Mouse (Mus musculus) lung, embryonic 14.5 days (tissue): Measurements from ENCODE around the gene Il6ra. TPM values are rescaled to one million over a fixed set of nuclear protein-coding genes. Genes with fewer than 3 reads are reported as not detected.

Experiments used
- ATAC-seq: fragments of 200-750 bp; cut with Nextera tagmentation; 2 replicates; pipeline ENCODE4 v1.8.0; 2017; ENCODE audit warnings: mild to moderate bottlenecking, moderate TSS enrichment, moderate library complexity; ENCODE audit not compliant: insufficient read depth
- DNase-seq: peaks from one replicate; pipeline ENCODE4 v3.0.0-alpha.2; 2015
- H3K27ac ChIP-seq: fragments of 300-500 bp; sonication (generic); 2 replicates; pipeline ENCODE4 v1.5.1; 2014; ENCODE audit warnings: low read depth, mild to moderate bottlenecking, moderate library complexity
- H3K27me3 ChIP-seq: fragments of 300-500 bp; sonication (generic); 2 replicates; pipeline ENCODE4 v1.6.1; 2014; ENCODE audit warnings: low read length, control low read depth; ENCODE audit not compliant: insufficient read depth
- H3K36me3 ChIP-seq: fragments of 300-500 bp; sonication (generic); 2 replicates; pipeline ENCODE4 v1.6.1; 2014; ENCODE audit warnings: control low read depth; ENCODE audit not compliant: insufficient read depth
- H3K4me1 ChIP-seq: fragments of 300-500 bp; sonication (generic); 2 replicates; pipeline ENCODE4 v1.6.1; 2014; ENCODE audit warnings: antibody characterized with exemption, control low read depth; ENCODE audit not compliant: insufficient read depth
- H3K4me2 ChIP-seq: fragments of 300-500 bp; sonication (generic); 2 replicates; pipeline ENCODE4 v1.6.1; 2014; ENCODE audit warnings: mild to moderate bottlenecking
- H3K4me3 ChIP-seq: fragments of 300-500 bp; sonication (generic); 2 replicates; pipeline ENCODE4 v1.5.1; 2014; ENCODE audit warnings: low read depth, low read length
- H3K9ac ChIP-seq: fragments of 300-500 bp; sonication (generic); 2 replicates; pipeline ENCODE4 v1.6.1; 2014
- H3K9me3 ChIP-seq: fragments of 300-500 bp; sonication (generic); 2 replicates; pipeline ENCODE4 v1.6.1; 2016; ENCODE audit warnings: low read depth, low read length, control low read depth
- CTCF ChIP-seq: IDR thresholded peaks from 2 replicates; pipeline ENCODE4 v1.5.1; 2016; ENCODE audit warnings: antibody characterized with exemption, low read depth
- WGBS: fragments of 180-500 bp; shearing (Covaris S2); extraction: QIAGEN DNeasy Blood & Tissue Kit; methylation state at CpG from one replicate; pipeline ENCODE4 v1.1.7; 2014; 5-methylcytosine and 5-hydroxymethylcytosine counted together
- polyA plus RNA-seq: library from polyadenylated mRNA; unstranded; fragments of >200 nt; fragmentation: Nextera tagmentation; extraction: Ambion mirVana; gene quantifications from 2 replicates; pipeline ENCODE4 v1.2.1, GENCODE M21; 2014

Il6ra gene
- polyA plus RNA-seq, 1 experiment from 2014 or later: 1.4 TPM

DNA sequence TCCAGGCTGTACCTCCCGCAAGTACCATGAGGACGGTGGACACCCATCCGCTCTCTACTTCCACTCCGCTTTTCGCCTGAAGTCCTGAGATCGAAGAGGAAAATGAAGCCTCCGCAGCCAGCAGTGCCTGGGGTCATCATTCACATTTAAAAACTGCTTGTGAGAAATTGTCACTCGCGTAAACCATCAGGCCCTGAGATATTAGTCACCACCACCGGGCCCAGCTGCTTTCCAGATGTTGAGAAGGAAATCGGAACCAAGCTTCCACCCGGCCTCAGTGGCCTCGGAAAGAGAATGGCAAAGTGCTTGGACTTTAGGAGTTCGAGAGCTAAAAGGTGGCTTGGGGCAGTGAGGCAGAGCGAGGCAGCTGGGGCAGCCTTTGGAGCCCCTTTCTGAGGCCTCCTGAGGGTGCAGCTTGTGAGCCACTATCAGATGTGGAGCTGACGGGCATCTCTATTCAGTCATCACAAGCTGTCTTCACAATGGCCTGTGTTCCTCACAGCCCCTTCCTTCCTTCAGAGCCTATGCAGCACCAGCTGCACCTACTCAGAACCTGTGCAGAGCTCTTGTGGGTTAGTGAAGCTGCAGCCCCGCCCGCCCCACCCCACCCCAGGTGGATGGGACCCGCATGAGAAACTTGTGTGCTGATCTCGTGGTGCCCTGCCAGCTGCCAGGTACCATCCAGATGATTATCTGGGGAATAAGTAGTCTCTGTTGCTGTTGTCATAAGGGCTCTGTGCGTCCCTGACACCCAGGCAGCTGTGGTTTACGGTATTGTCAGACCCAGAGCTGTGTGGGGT lies 42.3 kb downstream of the Il6ra start:
- Histone ChIP-seq H3K9ac (no peak overlapping the region), H3K4me2 (0 out of 2 replicates have a peak overlapping the region, but pooled peaks have one; percentile 12), H3K36me3 (no peaks in the 10 kb centered on the region), H3K4me3 (no peak overlapping the region), H3K27me3 (no peaks in the 10 kb centered on the region), H3K27ac (0 out of 2 replicates have a peak overlapping the region, but pooled peaks have one; percentile 14), H3K9me3 (no peaks in the 10 kb centered on the region; the same call in 1 of the 2 replicates), H3K4me1 (peaks cover 7% of the 10 kb centered on the region; the same call in 1 of the 2 replicates)
- TF ChIP-seq CTCF: no peak
- DNase-seq (peak; percentile 67), ATAC-seq (no peak)
- WGBS: 47% methylated on average over 22 of the region's 22 CpGs

DNA sequence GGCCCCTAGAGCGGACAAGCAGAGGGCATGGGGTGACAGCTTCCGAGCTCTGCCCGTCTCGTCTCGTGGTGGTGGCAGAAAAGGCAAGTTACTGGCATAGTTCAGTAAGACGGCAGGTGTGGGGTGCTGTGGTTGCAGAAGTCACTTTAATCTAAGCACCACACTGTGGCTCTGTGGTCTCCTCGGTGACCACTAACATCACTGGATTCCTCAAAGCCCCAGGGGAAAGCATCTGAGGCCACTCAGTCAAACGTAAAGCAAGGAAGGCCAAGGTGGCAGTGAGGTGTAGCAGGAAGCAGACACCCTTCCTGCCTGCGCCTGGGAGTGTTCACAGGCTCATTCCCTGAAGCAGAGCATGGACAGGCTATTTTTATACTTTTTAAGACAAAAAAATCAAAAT lies 43.4 kb downstream of the Il6ra start:
- Histone ChIP-seq H3K27ac (no peak overlapping the region), H3K4me3 (no peak overlapping the region), H3K4me1 (peaks cover 7% of the 10 kb centered on the region; the same call in 1 of the 2 replicates), H3K27me3 (no peaks in the 10 kb centered on the region), H3K36me3 (no peaks in the 10 kb centered on the region), H3K9ac (no peak overlapping the region), H3K9me3 (no peaks in the 10 kb centered on the region; the same call in 1 of the 2 replicates), H3K4me2 (no peak overlapping the region)
- ATAC-seq: no peak
- TF ChIP-seq CTCF: no peak
- no peak for DNase-seq
- 64% methylated on average over 9 of the region's 9 CpGs for WGBS

DNA sequence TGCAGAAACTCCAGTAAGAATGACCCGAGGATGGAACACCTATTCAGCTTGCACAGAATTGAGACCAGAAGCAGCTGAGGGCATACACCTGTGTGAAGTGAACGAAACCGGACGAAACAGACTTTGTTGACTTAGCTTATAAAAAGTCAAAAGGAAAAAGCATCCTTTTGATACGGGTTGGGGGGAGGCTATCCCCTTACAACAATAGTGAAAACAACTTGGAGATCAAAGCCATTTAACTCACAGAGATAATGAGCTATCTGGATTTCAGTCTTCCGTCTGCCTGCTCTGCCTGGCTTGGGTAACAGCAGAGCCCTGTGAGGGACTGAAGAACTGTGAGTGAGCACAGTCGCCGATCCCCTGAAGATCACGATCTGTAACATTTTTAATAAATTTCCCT lies 44.0 kb downstream of the Il6ra start:
- Histone ChIP-seq H3K27ac (no peak overlapping the region), H3K36me3 (no peaks in the 10 kb centered on the region), H3K4me3 (no peak overlapping the region), H3K4me2 (no peak overlapping the region), H3K9me3 (no peaks in the 10 kb centered on the region; the same call in 1 of the 2 replicates), H3K9ac (no peak overlapping the region), H3K4me1 (peaks cover 7% of the 10 kb centered on the region; the same call in 1 of the 2 replicates), H3K27me3 (no peaks in the 10 kb centered on the region)
- ATAC-seq (no peak), DNase-seq (no peak)
- WGBS: 40% methylated on average over 9 of the region's 9 CpGs
- TF ChIP-seq CTCF: no peak

DNA sequence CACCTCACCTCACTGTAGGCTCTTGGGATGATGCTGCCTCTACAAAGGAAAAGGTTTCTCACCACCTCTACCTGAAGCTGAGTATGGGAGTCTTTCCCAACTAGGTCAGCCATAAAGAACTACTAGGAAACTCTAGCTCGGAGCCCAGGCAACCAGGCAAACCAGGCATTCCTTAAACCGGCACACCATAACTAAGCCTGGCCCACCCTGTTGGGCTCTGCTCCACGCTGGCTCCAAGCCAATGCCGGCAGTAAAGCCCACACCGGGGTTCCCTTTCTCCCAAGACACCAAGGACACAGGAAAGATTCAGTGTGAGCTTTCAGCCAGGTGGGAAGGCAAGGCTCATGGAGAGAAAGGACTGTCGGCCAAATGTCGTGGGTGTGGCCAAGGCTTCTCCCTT lies 44.6 kb downstream of the Il6ra start:
- H3K4me2 ChIP-seq: peak overlapping the region; percentile 32; the same call in 1 of the 2 replicates
- H3K27me3 ChIP-seq: no peaks in the 10 kb centered on the region
- DNase-seq (peak; percentile 78), ATAC-seq (peak; percentile 61)
- no peak overlapping the region for H3K9ac ChIP-seq
- peak overlapping the region; percentile 21; the same call in 1 of the 2 replicates for H3K27ac ChIP-seq
- H3K4me3 ChIP-seq: no peak overlapping the region
- 7% methylated on average over 7 of the region's 7 CpGs for WGBS
- no peaks in the 10 kb centered on the region for H3K36me3 ChIP-seq
- no peaks in the 10 kb centered on the region; the same call in 1 of the 2 replicates for H3K9me3 ChIP-seq
- peaks cover 7% of the 10 kb centered on the region; the same call in 1 of the 2 replicates for H3K4me1 ChIP-seq
- no peak for TF ChIP-seq CTCF

- Histone ChIP-seq H3K4me1 (peaks cover 7% of the 10 kb centered on the region; the same call in 1 of the 2 replicates), H3K4me3 (no peak overlapping the region), H3K4me2 (no peak overlapping the region), H3K9ac (no peak overlapping the region), H3K27me3 (no peaks in the 10 kb centered on the region), H3K27ac (no peak overlapping the region), H3K36me3 (no peaks in the 10 kb centered on the region), H3K9me3 (no peaks in the 10 kb centered on the region)
- 49% methylated on average over 4 of the region's 4 CpGs for WGBS
- DNase-seq (peak; percentile 61), ATAC-seq (no peak)
- TF ChIP-seq CTCF: no peak
These were observed 45.3 kb downstream of the Il6ra start for GRCm38 (mm10) chr3:89867651-89868050.

- no peak for TF ChIP-seq CTCF
- Histone ChIP-seq H3K4me1 (peaks cover 7% of the 10 kb centered on the region; the same call in 1 of the 2 replicates), H3K27me3 (no peaks in the 10 kb centered on the region), H3K9me3 (no peaks in the 10 kb centered on the region), H3K9ac (no peak overlapping the region), H3K27ac (no peak overlapping the region), H3K4me2 (no peak overlapping the region), H3K4me3 (no peak overlapping the region), H3K36me3 (no peaks in the 10 kb centered on the region)
- ATAC-seq: no peak
- DNase-seq: no peak
- 60% methylated on average over 4 of the region's 4 CpGs for WGBS
These were observed 47.2 kb downstream of the Il6ra start for GRCm38 (mm10) chr3:89865764-89866163.

GRCm38 (mm10) chr3:89865020-89865419 lies 48.0 kb downstream of the Il6ra start:
- WGBS: 46% methylated on average over 6 of the region's 6 CpGs
- Histone ChIP-seq H3K4me3 (no peak overlapping the region), H3K27ac (no peak overlapping the region), H3K9ac (no peak overlapping the region), H3K4me1 (peaks cover 7% of the 10 kb centered on the region; the same call in 1 of the 2 replicates), H3K27me3 (no peaks in the 10 kb centered on the region), H3K36me3 (no peaks in the 10 kb centered on the region), H3K4me2 (no peak overlapping the region), H3K9me3 (no peaks in the 10 kb centered on the region)
- DNase-seq (no peak), ATAC-seq (no peak)
- no peak for TF ChIP-seq CTCF
